Mouse (Mus musculus) lung, postnatal 0 days (tissue): ENCODE measurements around the gene Osbpl10.

Experiments
- CTCF ChIP-seq: IDR thresholded peaks from 2 replicates; pipeline ENCODE4 v1.5.1; 2016; ENCODE audit warnings: antibody characterized with exemption, mild to moderate bottlenecking
- EP300 ChIP-seq: IDR thresholded peaks from 2 replicates; pipeline ENCODE4 v1.6.1; 2016; ENCODE audit warnings: antibody characterized with exemption, mild to moderate bottlenecking, control low read depth

GRCm38 (mm10) chr9:114930464-114931090, 47.8 kb upstream of the Osbpl10 start:
- TF ChIP-seq CTCF (peak; percentile 47), EP300 (no peak)
